Mouse (Mus musculus) B cell, adult 62 days (primary cell): ENCODE measurements around the gene U2af1l4. TPM values are rescaled to one million over a fixed set of nuclear protein-coding genes. Genes with fewer than 3 reads are reported as not detected.

Experiments
- total RNA-seq: library from RNA; stranded (reverse); gene quantifications from 4 replicates; pipeline ENCODE4 v1.2.4, GENCODE M21; 2023

The U2af1l4 gene
- 106 to 140 TPM (median 111 TPM) in 4 replicates for total RNA-seq

DNA sequence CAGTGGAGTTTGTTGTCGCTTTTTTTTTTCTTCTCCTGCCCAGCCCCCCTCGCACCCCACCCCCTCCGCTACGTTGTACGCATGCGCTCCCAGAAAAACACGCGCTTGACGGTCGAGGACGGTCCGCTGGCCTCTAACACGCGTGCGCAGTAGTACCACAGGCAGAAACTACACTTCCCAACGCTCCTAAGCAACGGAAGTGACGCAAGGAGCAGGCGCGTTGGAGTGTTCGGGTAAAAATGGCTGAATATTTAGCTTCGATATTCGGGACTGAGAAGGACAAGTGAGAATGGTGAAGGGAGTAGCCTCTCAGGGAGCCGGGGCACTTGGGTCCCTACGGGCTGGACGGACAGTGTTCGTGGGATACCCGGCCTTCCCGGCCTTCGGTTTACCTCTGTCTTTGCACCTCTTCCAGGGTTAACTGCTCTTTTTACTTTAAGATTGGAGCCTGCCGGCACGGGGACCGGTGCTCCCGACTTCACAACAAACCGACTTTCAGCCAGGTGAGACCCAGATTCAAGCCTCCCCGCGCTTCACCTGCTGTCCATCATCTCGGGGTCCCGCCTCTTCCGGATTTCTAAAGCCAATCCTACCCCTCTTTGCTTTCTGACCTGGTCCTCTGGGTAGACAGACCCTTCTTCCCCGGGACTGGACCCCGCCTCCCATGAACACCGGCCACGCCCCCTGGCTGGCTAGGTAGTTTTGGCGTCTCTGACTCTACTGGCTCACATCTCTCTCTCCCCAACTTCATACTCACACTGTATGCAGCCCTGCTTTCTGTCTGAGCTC, at the start of gene U2af1l4, which contains the start of the genes Gm49396 and Psenen:
TSS of gene U2af1l4 (plus strand) at position 185 of the 789 bp plus-strand sequence.
TSS of gene Gm49396 (plus strand) at position 228 of the 789 bp plus-strand sequence.
TSS of gene Psenen (minus strand) at position 511 of the 789 bp plus-strand sequence.

DNA sequence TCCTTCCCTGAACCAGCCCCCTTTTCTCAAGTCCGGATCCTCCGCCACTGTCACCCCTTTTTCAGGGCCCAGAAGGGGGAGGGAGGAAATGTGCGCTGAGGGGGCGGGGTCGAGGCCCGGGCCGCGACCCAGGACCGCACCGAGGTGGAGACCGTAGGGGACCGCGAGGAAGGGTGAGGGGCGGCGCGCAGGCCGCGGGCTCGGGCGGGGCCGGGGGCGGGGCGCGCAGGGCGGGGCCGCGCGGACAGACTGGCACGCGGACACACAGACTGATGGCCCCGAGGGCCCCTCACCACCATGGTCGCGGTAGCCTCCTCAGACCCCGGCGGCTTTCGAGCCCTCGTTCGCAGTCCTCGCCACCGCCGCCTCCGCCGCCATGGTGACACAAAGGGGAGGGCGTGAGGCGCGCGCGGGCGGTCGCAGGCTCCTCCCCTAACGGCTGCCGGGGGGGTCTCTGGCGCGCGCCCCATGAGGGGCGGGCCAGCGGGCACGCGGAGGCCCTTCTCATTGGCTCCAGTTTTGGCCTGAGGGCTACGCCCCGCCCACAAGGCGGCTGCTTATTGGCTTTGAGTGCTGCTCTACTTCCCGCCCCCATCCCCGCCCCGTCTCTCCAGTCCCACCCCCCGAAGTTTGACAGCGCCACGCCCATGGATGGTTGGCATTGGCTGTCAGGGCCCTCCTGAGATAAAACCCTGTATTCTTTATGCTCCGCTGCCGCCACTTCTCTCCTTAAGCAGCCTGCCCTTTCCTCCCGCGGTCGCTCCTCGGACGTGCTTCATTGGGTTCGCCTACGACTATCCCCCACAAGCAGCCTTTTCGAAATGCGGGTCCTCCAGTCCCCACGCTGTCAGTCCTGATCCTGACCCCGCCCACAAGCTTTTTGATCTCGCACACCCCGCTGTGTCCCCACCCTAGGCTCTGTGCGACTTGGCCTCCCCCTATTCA, 28.2 kb upstream of the U2af1l4 start, which contains the start of gene Arhgap33:
TSS of gene Arhgap33 (minus strand) at position 428 of the 945 bp plus-strand sequence.

DNA sequence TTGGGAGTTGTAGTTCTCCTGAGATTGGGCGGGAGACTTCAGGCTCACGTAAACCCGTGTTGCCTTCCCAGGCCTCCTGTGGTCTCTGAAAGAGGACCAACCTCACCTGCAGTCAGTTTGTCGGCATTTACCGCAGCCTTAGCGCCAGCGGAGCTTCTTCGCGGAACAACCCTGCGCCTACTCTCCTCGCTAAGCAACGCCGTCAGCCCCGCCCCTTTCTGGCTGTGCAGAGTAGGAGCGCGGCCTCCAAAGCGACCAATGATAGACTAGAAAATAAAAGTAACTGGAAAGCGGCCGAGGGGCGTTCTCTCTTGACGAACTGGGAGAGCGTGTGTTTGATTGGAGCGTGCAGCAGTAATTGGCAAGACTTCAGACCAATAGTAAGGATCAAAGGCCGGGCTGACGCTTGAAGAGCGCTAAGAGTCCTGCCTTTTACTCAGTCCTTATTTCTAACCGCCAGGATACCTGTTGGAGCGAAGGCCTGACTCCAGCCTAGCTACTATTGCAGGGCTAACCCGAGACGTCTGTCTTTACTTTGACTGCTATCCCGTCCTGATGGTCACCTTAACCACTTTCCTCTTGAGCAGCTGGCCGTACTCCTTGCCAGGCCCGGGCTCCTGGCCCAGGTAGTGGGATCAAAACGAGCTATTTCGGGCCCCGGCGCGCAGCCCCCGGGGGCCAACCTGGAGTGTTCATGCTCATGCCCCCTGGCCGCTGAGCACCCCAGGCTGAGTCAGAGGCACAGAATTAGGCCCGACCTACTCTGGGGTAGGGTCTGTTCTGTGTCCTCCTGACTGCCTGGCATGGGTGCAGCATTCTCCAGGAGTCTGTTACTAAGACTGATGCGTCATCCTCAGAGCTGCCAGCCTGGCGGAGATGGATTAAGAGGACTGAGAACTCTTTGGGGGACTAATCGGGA, 10.7 kb upstream of the U2af1l4 start, which contains the start of the genes Hspb6 and Proser3:
TSS of gene Hspb6 (plus strand) at position 77 of the 919 bp plus-strand sequence.
TSS of gene Proser3 (minus strand) at position 198 of the 919 bp plus-strand sequence.

GRCm38 (mm10) chr7:30559443-30559954, 3.6 kb upstream of the U2af1l4 start, which contains the start of gene Lin37:
Lin37 (minus strand) TSS chr7:30559838.

DNA sequence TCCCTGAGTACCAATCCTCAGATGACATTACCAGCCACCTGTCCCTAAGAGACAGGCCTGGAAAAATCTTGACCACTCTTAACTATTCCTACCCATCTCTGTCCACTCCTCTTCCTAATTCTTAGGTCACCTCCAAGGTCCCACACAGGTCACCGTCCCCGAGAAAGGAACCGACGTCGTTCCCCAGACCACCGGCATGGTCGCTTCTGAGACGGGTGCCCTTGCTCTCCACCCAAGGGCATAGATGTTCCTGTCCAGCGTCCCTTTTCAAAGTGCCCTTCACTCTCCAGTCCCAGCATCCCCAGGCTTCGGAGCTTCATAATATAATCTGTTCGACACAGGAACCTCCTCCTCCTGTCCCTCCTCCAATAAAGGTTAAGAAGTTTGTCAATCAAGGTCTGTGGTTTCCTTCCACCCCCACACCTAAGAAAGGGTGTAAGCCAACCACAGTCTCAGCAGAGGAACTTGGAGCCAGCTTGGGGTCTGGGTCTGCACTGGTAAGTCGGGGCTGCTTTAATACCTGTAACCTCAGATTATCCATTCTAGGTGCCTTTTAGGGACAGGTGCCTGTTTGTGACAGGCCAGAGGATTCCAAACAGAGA, 2.0 kb downstream of the U2af1l4 start, which contains the start of gene Igflr1:
TSS of gene Igflr1 (plus strand) at position 458 of the 602 bp plus-strand sequence.

DNA sequence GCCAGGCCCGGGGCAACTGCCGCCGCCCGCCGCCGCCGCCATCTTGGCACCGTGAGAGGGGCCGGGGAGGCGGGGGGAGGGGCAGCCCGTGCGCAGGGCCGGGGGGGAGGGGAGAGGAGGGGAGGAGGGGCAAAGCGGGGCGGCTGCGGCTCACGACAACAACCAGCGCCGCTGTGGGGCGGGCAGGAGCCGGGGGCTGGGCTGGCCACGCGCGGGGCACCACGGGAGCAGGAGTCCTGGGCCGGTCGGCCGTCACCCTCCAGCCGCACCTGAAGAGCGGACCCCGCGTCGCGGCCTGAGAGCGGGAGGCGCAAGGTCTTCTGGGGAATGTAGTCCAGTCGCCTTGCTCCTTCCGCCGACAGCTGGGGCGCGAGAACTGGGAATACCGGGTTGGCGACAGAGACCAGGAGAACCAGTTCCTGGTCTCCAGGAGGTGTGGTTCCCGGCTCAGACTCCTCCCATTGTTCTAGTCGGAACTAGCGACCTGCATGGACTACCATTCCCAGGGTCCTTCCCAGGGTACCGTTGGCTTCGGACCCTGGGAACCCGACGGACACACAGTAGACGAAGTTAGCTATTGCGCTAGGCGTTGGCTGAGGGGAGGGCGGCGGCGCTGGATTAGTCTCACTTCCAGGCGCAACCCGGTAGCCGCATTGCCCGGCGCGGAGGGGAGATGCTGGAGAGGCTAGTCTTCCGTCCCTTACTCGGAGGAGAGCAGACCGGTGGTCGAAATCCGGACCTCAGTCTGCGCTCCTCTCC, 25.8 kb downstream of the U2af1l4 start, which contains the start of gene Kmt2b:
TSS of gene Kmt2b (minus strand) at position 51 of the 759 bp plus-strand sequence.

DNA sequence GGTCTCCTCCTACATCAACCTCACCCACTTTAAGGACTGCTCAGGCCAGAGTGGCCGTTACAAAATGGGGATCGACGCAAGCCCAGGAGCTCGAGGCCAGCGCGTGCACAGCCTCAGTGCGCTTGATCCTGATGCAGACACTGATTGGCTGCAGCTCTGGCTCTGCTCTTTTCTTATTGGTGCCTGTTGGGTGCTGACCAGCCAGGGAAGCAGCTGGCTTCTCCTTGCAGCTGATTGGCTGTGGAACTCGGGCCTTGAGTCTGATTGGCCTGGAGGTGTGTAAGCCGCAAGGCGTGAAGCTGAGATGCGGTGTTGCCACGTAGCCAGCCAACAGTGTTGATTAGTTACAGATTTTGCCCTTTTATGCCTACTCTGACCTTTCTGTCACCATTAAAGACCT, 35.7 kb downstream of the U2af1l4 start, which contains the start of gene Zbtb32:
TSS of gene Zbtb32 (minus strand) at position 124 of the 400 bp plus-strand sequence.

GRCm38 (mm10) chr7:30612654-30613402, 49.7 kb downstream of the U2af1l4 start, which contains the start of gene Upk1a:
Upk1a (minus strand) TSS chr7:30612847.

Other genes with a start within 250 kb of the U2af1l4 start
- gene Syne4, start 248.5 kb upstream of the U2af1l4 start, total RNA-seq = 3.5 to 6.6 TPM (median 5.7 TPM) in 4 replicates
- 4.5 to 5.6 TPM (median 5.1 TPM) in 4 replicates for gene E130208F15Rik, start 241.6 kb upstream of the U2af1l4 start, total RNA-seq
- 17.4 to 20.4 TPM (median 17.5 TPM) in 4 replicates for gene Sdhaf1, start 239.4 kb upstream of the U2af1l4 start, total RNA-seq
- gene Lrfn3, start 200.5 kb upstream of the U2af1l4 start, total RNA-seq = not detected in 4 replicates
- 63.3 to 80.1 TPM (median 74.7 TPM) in 4 replicates for gene Tyrobp, start 149.5 kb upstream of the U2af1l4 start, total RNA-seq
- 34.8 to 42.0 TPM (median 39.2 TPM) in 4 replicates for gene Hcst, start 143.4 kb upstream of the U2af1l4 start, total RNA-seq
- gene Nfkbid, start 141.6 kb upstream of the U2af1l4 start, total RNA-seq = 332 to 428 TPM (median 371 TPM) in 4 replicates
- 0.22 TPM in 1 of 4 replicates, not detected in the others for gene Aplp1, start 117.8 kb upstream of the U2af1l4 start, total RNA-seq
- not detected in 4 replicates for gene Kirrel2, start 105.6 kb upstream of the U2af1l4 start, total RNA-seq
- gene Nphs1, start 105.0 kb upstream of the U2af1l4 start, total RNA-seq = not detected in 4 replicates
- gene Prodh2, start 69.7 kb upstream of the U2af1l4 start, total RNA-seq = not detected in 4 replicates
- gene Arhgap33, start 28.2 kb upstream of the U2af1l4 start, total RNA-seq = 14.2 to 18.7 TPM (median 16.3 TPM) in 4 replicates
- gene Hspb6, start 11.1 kb upstream of the U2af1l4 start, total RNA-seq = 2.2 to 3.1 TPM (median 2.7 TPM) in 4 replicates
- gene Proser3, start 11.0 kb upstream of the U2af1l4 start, total RNA-seq = 10.2 to 18.1 TPM (median 13.6 TPM) in 4 replicates
- gene Lin37, start 3.5 kb upstream of the U2af1l4 start, total RNA-seq = 38.9 to 50.0 TPM (median 41.5 TPM) in 4 replicates
- 9.2 to 12.8 TPM (median 11.8 TPM) in 4 replicates for gene Gm49396, start within 50 bp of the U2af1l4 start, total RNA-seq
- gene Psenen, start 326 bp downstream of the U2af1l4 start, total RNA-seq = 135 to 152 TPM (median 138 TPM) in 4 replicates
- gene Igflr1, start 2.1 kb downstream of the U2af1l4 start, total RNA-seq = 5.6 to 11.7 TPM (median 8.2 TPM) in 4 replicates
- 104 to 116 TPM (median 108 TPM) in 4 replicates for gene Kmt2b, start 25.4 kb downstream of the U2af1l4 start, total RNA-seq
- 0.82 to 1.9 TPM (median 1.6 TPM) in 4 replicates for gene Zbtb32, start 35.6 kb downstream of the U2af1l4 start, total RNA-seq
- 0.70 TPM in 1 of 4 replicates, not detected in the others for gene Upk1a, start 49.5 kb downstream of the U2af1l4 start, total RNA-seq
- gene Cox6b1, start 62.9 kb downstream of the U2af1l4 start, total RNA-seq = 177 to 214 TPM (median 201 TPM) in 4 replicates
- not detected in 4 replicates for gene Etv2, start 72.6 kb downstream of the U2af1l4 start, total RNA-seq
- 87.7 to 100 TPM (median 92.3 TPM) in 4 replicates for gene Rbm42, start 87.0 kb downstream of the U2af1l4 start, total RNA-seq
- 56.1 to 64.2 TPM (median 59.9 TPM) in 4 replicates for gene Haus5, start 101.7 kb downstream of the U2af1l4 start, total RNA-seq
- not detected in 4 replicates for gene Pmis2, start 108.3 kb downstream of the U2af1l4 start, total RNA-seq
- not detected in 4 replicates for gene 2200002J24Rik, start 135.6 kb downstream of the U2af1l4 start, total RNA-seq
- gene Atp4a, start 148.9 kb downstream of the U2af1l4 start, total RNA-seq = 0.85 to 3.1 TPM in 2 of 4 replicates, not detected in the others
- gene Tmem147, start 166.2 kb downstream of the U2af1l4 start, total RNA-seq = 34.4 to 45.7 TPM (median 41.2 TPM) in 4 replicates
- gene Gapdhs, start 180.4 kb downstream of the U2af1l4 start, total RNA-seq = not detected in 4 replicates
- 2.3 to 5.4 TPM (median 3.3 TPM) in 4 replicates for gene Sbsn, start 188.2 kb downstream of the U2af1l4 start, total RNA-seq
- not detected in 4 replicates for gene Dmkn, start 200.5 kb downstream of the U2af1l4 start, total RNA-seq
- not detected in 4 replicates for gene Krtdap, start 224.6 kb downstream of the U2af1l4 start, total RNA-seq